Mouse (Mus musculus) layer of hippocampus, postnatal 25 days (tissue): Measurements from ENCODE around the gene Mcu. TPM values are rescaled to one million over a fixed set of nuclear protein-coding genes. Genes with fewer than 3 reads are reported as not detected.

Experiments
- DNase-seq, 2 experiments: peaks; one replicate each; pipeline ENCODE4 v3.0.0; 2022; ENCODE audit warnings: mixed read lengths in 2 of 2, low spot score in 1 of 2; ENCODE audit errors: extremely low spot score in 1 of 2
- total RNA-seq, 2 experiments: library from RNA; stranded (reverse); gene quantifications; 2 replicates each; pipeline ENCODE4 v1.2.3; 2021

Gene Mcu
- total RNA-seq, 2 experiments from 2014 or later = 47.4 to 54.5 TPM

- DNase-seq = no peak
Measured at GRCm38 (mm10) chr10:59615411-59615810, 1.1 kb downstream of the Mcu start.

GRCm38 (mm10) chr10:59614141-59614540, 2.4 kb downstream of the Mcu start:
- no peak for DNase-seq

GRCm38 (mm10) chr10:59613276-59613675, 3.2 kb downstream of the Mcu start:
- no peak for DNase-seq

- no peak for DNase-seq
Measured at GRCm38 (mm10) chr10:59604879-59605464, 11.5 kb downstream of the Mcu start.

GRCm38 (mm10) chr10:59603843-59604242, 12.6 kb downstream of the Mcu start:
- DNase-seq = no peak

DNA sequence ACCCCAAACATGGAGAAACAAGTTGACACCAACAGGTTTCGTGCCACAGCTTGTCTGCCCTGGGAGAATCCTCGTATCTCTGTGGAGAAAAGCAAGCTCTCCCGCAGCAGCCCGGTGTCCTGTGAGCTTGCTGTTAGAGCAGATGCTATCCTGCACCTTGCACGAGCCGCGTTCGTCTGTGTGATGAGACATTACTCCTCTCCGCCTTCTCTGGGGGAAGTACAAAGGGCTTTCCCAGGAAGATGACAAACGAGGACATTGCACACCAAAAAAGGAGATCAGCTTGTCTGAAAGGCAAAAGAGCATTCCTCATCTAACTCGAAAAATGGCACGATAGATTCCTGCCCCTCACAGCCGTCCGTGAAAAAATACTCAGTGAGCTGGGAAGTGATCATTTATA, 13.6 kb downstream of the Mcu start:
- no peak for DNase-seq

GRCm38 (mm10) chr10:59602043-59602442, 14.4 kb downstream of the Mcu start:
- no peak for DNase-seq

DNA sequence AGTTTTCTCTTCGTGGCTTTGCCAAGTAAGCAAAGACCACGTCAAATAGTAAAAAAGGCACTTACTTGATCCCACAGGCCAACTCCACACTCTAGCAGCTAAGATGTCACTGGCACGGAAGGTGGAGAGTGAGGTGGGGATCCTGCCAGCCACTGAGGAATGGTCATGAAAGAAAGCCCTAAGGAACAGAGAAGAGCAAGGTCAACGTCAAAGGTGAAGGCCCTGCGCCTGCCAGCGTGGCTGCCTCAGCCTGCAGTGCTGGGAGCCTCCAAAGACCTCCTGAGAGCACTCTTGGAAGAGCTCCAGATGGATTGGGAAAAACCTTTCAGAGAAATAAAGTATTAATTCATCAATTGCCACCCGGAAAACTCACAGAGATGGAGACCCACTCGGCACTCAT, 16.0 kb downstream of the Mcu start:
- no peak for DNase-seq

GRCm38 (mm10) chr10:59593826-59594570, 22.5 kb downstream of the Mcu start:
- DNase-seq = peak in 1 of 2 experiments; percentile 56

DNA sequence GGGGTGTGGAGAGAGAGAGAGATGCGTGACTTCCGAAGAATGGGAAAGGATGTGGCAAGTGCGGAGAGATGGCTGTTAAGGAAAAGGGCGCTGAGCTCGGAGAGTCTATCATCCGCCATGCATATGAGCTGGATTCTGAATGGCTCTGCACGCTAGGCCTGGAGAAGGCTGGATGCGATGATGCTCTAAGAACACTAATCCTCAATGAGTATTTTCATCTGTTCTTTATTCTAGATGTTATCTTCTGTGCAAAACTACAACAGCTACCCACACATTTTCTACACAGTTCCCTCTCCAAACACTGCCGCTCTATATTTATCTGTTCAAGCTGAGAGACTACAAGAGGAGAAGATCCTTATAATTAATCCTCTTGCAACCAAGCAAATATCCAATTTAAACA, 25.9 kb downstream of the Mcu start:
- DNase-seq = no peak

- no peak for DNase-seq
Measured at GRCm38 (mm10) chr10:59589856-59590255, 26.6 kb downstream of the Mcu start.

DNA sequence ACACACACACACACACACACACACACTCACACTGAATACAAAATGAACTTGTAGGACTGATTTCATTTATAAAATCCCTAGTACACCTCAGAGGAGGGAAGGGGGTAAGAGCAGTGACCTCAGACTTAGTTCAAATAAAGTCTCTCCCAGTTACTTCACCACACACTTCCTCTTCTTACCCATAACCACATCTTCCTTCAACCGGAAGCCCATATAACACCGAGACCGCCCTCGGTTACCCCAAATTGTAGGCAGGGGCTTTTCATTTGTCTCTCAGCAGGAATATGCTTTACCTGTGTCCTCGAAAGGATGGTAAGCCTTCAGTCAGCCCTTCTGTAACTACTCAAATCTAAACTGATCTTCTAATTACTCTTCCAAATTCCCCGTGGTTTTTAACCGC, 27.1 kb downstream of the Mcu start:
- no peak for DNase-seq

GRCm38 (mm10) chr10:59588135-59588534, 28.4 kb downstream of the Mcu start:
- no peak for DNase-seq

DNA sequence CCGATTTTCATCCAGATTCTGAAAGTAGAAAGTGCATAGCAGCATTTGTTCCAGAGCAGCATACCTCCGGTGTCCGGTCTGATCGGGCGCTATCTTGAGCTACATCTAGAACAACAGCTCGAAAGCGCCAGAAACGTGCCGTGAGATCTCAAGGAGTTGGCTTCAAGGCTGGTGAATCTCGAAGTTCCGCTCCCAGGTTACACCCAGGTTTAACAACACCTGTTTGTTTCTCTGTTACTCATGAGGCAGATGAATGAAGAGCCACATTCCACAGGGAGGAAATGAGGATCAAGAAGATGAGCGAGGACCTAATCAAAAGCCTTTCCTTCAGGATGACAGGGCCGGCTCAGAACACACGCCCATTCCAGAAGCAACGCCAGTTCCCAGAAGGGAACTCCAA, 29.7 kb downstream of the Mcu start:
- DNase-seq = no peak

DNA sequence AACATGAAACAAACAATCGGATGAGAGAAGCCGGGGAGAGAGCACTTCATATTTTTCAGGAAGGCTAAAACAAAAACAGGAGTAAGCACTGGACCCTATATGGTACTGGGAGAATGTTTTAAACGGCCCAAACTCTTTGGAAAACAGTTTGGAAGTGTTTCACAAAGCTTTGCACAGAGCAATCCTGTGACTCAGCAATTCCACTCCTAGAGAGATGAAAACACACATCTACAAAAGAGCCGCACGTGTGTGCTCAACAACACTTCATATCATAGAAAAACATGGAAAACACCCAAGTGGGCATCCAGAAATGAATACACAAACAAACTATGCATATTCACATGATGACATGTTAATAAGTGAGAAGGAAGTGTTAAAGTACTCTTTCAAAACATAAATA, 30.9 kb downstream of the Mcu start:
- no peak for DNase-seq

GRCm38 (mm10) chr10:59581826-59582543, 34.5 kb downstream of the Mcu start:
- no peak for DNase-seq

- DNase-seq = no peak
Measured at GRCm38 (mm10) chr10:59580593-59581149, 35.8 kb downstream of the Mcu start.

- no peak for DNase-seq
Measured at GRCm38 (mm10) chr10:59579645-59580044, 36.8 kb downstream of the Mcu start.

DNA sequence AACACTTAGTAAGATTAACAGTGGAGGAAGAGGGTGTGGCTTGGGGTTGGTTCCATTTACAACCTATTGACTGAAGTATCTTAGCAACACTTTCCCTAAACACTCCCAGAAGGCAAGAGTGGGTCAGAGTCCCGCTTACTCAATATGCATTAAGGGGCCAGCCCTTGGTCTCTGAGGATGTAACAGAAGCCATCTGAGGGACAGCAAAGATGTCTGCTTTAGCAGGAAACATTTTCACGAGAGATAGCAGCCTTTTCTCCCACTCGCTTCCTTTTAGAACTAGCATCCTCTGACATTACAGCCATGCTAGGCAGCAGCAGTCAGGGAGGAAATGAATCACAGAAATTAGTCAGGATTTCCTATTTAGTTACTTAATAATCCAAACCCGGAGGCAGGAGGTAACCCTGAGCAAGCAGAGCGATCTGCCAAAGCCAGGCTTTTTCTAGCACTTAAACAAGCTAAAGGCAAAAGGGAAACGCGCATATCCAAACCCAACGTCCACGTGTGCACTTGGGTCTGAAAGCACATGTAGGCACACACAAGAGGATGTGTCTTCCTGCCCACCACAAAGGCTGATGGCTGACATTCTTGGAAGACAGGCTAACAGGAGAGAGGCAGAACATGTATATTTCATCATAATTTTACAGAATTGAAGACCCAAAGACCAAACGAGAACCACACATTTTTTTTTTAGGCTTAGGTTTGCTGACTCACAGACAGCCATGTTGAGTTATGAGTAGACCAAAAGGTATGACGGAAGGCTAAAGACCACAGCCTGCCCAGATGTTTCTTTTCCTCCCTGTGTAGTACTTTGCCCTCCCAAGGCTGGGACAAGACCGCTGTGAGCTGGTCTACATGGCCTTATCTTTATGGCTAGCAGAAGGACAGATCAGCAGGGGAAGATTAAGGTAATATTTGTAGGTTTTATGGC, 38.4 kb downstream of the Mcu start:
- no peak for DNase-seq

- no peak for DNase-seq
Measured at GRCm38 (mm10) chr10:59576305-59576704, 40.2 kb downstream of the Mcu start.
